Mouse (Mus musculus): ENCODE results near the gene Adar. TPM values are rescaled to one million over a fixed set of nuclear protein-coding genes. Genes with fewer than 3 reads are reported as not detected.
"Not testable (repeated sequence)": the region's sequence is repeated elsewhere in the genome, so short reads cannot be mapped to it uniquely, and the experiment has no call there.

The Adar gene
- polyA plus RNA-seq, 1 experiment from 2014 or later = 12.6 TPM

- no peaks in the 10 kb centered on the region for H3K4me1 ChIP-seq (replicated peaks; ENCODE audit: control insufficient read depth, insufficient read depth, low read length)
- no peaks in the 10 kb centered on the region for H3K27me3 ChIP-seq (replicated peaks; ENCODE audit: control insufficient read depth, insufficient read depth, low read length)
- WGBS = 71% methylated on average over 5 of the region's 5 CpGs
- no peak overlapping the region for H3K4me3 ChIP-seq (ENCODE audit: low read depth, low read length)
- ATAC-seq (replicated peaks; ENCODE audit: low FRiP score) = no peak
- no peak overlapping the region for H3K4me2 ChIP-seq
- no peaks in the 10 kb centered on the region for H3K36me3 ChIP-seq (ENCODE audit: control insufficient read depth, insufficient read depth, low read length)
- no peak for DNase-seq (ENCODE audit: low spot score)
- no peak overlapping the region for H3K9ac ChIP-seq (ENCODE audit: low read depth, low read length)
- H3K27ac ChIP-seq (ENCODE audit: low read depth, low read length) = no peak overlapping the region
- H3K9me3 ChIP-seq (ENCODE audit: control insufficient read depth, low read length) = no peaks in the 10 kb centered on the region
Measured at GRCm38 (mm10) chr3:89795746-89796145, 80.9 kb downstream of the Adar start.

DNA sequence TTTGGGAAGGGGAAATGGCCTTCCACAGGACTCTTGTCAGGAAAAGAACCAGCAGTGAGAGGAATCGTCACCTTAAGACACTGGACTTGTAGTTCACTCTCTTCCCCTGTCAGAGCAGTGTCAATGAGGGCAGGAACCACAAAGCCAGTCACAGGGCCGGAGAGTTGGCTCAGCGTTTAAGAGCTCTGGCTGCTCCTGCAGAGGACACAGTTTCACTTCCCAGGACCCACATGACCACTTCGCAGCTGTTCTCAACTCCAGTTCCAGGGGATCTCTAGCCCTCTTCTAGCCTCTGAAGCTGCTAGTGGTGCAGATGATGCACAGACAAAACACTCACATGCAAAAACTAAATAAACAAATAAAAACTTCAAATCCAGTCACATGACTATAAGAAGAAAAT is 81.5 kb downstream of the Adar start:
- H3K27me3 ChIP-seq (replicated peaks; ENCODE audit: control insufficient read depth, insufficient read depth, low read length) = no peaks in the 10 kb centered on the region
- H3K4me2 ChIP-seq = no peak overlapping the region
- no peak overlapping the region for H3K27ac ChIP-seq (ENCODE audit: low read depth, low read length)
- no peak overlapping the region for H3K4me3 ChIP-seq (ENCODE audit: low read depth, low read length)
- 26% methylated on average over 4 of the region's 4 CpGs for WGBS
- ATAC-seq (replicated peaks; ENCODE audit: low FRiP score) (no peak), DNase-seq (ENCODE audit: low spot score) (no peak)
- no peak overlapping the region for H3K9ac ChIP-seq (ENCODE audit: low read depth, low read length)
- H3K9me3 ChIP-seq (ENCODE audit: control insufficient read depth, low read length) = no peaks in the 10 kb centered on the region
- no peaks in the 10 kb centered on the region for H3K4me1 ChIP-seq (replicated peaks; ENCODE audit: control insufficient read depth, insufficient read depth, low read length)
- no peaks in the 10 kb centered on the region for H3K36me3 ChIP-seq (ENCODE audit: control insufficient read depth, insufficient read depth, low read length)

DNA sequence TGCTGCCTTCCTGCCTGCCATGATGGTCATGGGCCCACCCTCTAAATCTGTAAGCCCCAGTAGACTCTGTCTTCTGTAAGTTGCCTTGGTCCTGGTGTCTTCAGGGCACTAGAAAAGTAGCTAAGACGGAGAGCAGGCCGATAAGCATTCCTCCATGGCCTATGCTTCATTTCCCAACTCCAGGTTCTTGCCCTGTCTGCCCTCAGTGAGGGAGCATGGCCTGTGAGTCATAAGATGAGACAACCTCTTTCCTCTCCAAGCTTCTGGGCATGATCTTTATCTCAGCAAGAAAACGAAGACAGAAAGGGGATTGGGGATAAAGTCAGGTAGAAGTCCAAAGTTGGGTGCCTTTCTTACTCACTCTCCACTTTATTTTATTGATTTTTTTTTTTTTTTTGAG is 83.7 kb downstream of the Adar start:
- Histone ChIP-seq H3K4me2 (no peak overlapping the region), H3K27ac (ENCODE audit: low read depth, low read length) (no peak overlapping the region), H3K9ac (ENCODE audit: low read depth, low read length) (no peak overlapping the region), H3K4me3 (ENCODE audit: low read depth, low read length) (no peak overlapping the region), H3K9me3 (ENCODE audit: control insufficient read depth, low read length) (no peaks in the 10 kb centered on the region), H3K27me3 (replicated peaks; ENCODE audit: control insufficient read depth, insufficient read depth, low read length) (no peaks in the 10 kb centered on the region), H3K4me1 (replicated peaks; ENCODE audit: control insufficient read depth, insufficient read depth, low read length) (no peaks in the 10 kb centered on the region), H3K36me3 (ENCODE audit: control insufficient read depth, insufficient read depth, low read length) (no peaks in the 10 kb centered on the region)
- DNase-seq (ENCODE audit: low spot score) (no peak), ATAC-seq (replicated peaks; ENCODE audit: low FRiP score) (no peak)
- WGBS = 77% methylated on average over 3 of the region's 3 CpGs

- H3K9me3 ChIP-seq (ENCODE audit: control insufficient read depth, low read length) = no peaks in the 10 kb centered on the region
- no peak overlapping the region for H3K4me3 ChIP-seq (ENCODE audit: low read depth, low read length)
- no peaks in the 10 kb centered on the region for H3K27me3 ChIP-seq (replicated peaks; ENCODE audit: control insufficient read depth, insufficient read depth, low read length)
- WGBS = 9% methylated on average over 13 of the region's 13 CpGs
- no peaks in the 10 kb centered on the region for H3K4me1 ChIP-seq (replicated peaks; ENCODE audit: control insufficient read depth, insufficient read depth, low read length)
- ATAC-seq (replicated peaks; ENCODE audit: low FRiP score) (peak; percentile 49; the same call in 1 of the 2 replicates), DNase-seq (ENCODE audit: low spot score) (no peak)
- peak overlapping the region; percentile 49 for H3K4me2 ChIP-seq
- no peaks in the 10 kb centered on the region for H3K36me3 ChIP-seq (ENCODE audit: control insufficient read depth, insufficient read depth, low read length)
- H3K27ac ChIP-seq (ENCODE audit: low read depth, low read length) = no peak overlapping the region
- H3K9ac ChIP-seq (ENCODE audit: low read depth, low read length) = 0 out of 2 replicates have a peak overlapping the region, but pooled peaks have one; percentile 31
Measured at GRCm38 (mm10) chr3:89799476-89799875, 84.7 kb downstream of the Adar start.

DNA sequence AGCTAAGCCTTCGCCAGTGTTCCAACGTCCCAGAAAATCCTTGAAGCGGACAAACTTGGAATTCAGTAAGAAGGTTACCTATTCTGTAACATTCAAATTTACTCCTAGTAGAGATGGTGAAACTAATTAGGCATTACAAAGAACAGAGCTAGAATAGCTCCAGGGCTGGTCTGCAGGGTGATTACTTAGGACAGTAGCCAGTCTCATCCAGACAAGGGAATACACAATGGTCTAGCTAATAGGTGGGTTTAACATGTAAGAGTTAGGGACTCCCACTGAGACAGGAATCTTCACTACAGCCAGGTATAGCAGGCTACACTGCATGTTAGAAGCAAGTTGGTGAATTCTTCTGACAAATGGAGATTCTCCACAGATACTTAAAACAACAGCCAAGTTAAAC is 85.3 kb downstream of the Adar start:
- H3K9me3 ChIP-seq (ENCODE audit: control insufficient read depth, low read length); H3K4me2 ChIP-seq; ATAC-seq (replicated peaks; ENCODE audit: low FRiP score); H3K36me3 ChIP-seq (ENCODE audit: control insufficient read depth, insufficient read depth, low read length); DNase-seq (ENCODE audit: low spot score); H3K4me3 ChIP-seq (ENCODE audit: low read depth, low read length); H3K9ac ChIP-seq (ENCODE audit: low read depth, low read length); H3K4me1 ChIP-seq (replicated peaks; ENCODE audit: control insufficient read depth, insufficient read depth, low read length); H3K27me3 ChIP-seq (replicated peaks; ENCODE audit: control insufficient read depth, insufficient read depth, low read length); H3K27ac ChIP-seq (ENCODE audit: low read depth, low read length): not testable (repeated sequence)
- 54% methylated on average over 3 of the region's 3 CpGs for WGBS

DNA sequence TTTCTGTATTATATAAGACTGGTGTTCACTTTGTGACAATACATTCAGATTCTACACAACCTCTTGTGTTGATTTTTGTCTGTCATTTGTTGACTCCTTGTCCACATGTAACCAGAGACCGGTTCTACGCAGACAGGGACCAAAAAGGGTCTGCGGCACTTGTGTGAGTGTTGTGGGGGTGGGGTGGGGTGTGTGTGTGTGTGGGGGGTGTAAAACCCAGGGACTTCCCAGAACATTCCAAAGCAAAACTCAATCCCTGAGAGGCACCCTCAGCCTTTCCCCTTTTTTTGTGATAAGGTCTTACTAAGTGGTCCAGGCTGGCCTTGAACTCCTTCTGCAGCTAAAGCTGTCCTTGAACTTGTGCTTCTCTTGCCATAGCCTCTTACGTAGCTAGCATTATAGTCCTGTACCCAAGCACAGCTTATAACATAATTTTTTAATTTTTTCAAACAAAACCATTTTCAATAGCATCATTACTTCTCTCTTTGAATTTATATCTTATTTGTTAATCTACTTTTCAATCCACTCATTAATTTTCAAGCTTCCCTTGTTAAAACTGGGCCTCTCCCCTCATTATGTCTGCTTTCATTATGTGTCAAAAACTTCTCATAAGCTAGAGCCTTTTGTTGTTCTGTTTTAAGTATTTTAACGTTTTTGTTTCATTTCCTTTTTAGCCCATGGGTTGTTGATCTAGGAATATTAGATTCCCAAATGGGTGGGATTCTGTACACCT is 86.1 kb downstream of the Adar start:
- Histone ChIP-seq H3K4me3 (ENCODE audit: low read depth, low read length) (no peak overlapping the region), H3K27ac (ENCODE audit: low read depth, low read length) (no peak overlapping the region), H3K4me2 (no peak overlapping the region), H3K9me3 (ENCODE audit: control insufficient read depth, low read length) (no peaks in the 10 kb centered on the region), H3K27me3 (replicated peaks; ENCODE audit: control insufficient read depth, insufficient read depth, low read length) (no peaks in the 10 kb centered on the region), H3K4me1 (replicated peaks; ENCODE audit: control insufficient read depth, insufficient read depth, low read length) (no peaks in the 10 kb centered on the region), H3K9ac (ENCODE audit: low read depth, low read length) (no peak overlapping the region), H3K36me3 (ENCODE audit: control insufficient read depth, insufficient read depth, low read length) (no peaks in the 10 kb centered on the region)
- no peak for ATAC-seq (replicated peaks; ENCODE audit: low FRiP score)
- DNase-seq (ENCODE audit: low spot score) = no peak
- WGBS = 64% methylated on average over 5 of the region's 5 CpGs

GRCm38 (mm10) chr3:89801507-89801847 is 86.7 kb downstream of the Adar start:
- ATAC-seq (replicated peaks; ENCODE audit: low FRiP score) (no peak), DNase-seq (ENCODE audit: low spot score) (no peak)
- 27% methylated on average over 3 of the region's 3 CpGs for WGBS
- Histone ChIP-seq H3K27me3 (replicated peaks; ENCODE audit: control insufficient read depth, insufficient read depth, low read length) (no peaks in the 10 kb centered on the region), H3K9me3 (ENCODE audit: control insufficient read depth, low read length) (no peaks in the 10 kb centered on the region), H3K4me1 (replicated peaks; ENCODE audit: control insufficient read depth, insufficient read depth, low read length) (no peaks in the 10 kb centered on the region), H3K4me3 (ENCODE audit: low read depth, low read length) (no peak overlapping the region), H3K4me2 (no peak overlapping the region), H3K36me3 (ENCODE audit: control insufficient read depth, insufficient read depth, low read length) (no peaks in the 10 kb centered on the region), H3K9ac (ENCODE audit: low read depth, low read length) (no peak overlapping the region), H3K27ac (ENCODE audit: low read depth, low read length) (no peak overlapping the region)

- WGBS = 80% methylated on average over 15 of the region's 15 CpGs
- DNase-seq (ENCODE audit: low spot score) (no peak), ATAC-seq (replicated peaks; ENCODE audit: low FRiP score) (no peak)
- no peak overlapping the region for H3K9ac ChIP-seq (ENCODE audit: low read depth, low read length)
- no peak overlapping the region for H3K4me3 ChIP-seq (ENCODE audit: low read depth, low read length)
- H3K4me1 ChIP-seq (replicated peaks; ENCODE audit: control insufficient read depth, insufficient read depth, low read length) = peaks cover 3% of the 10 kb centered on the region
- no peaks in the 10 kb centered on the region for H3K9me3 ChIP-seq (ENCODE audit: control insufficient read depth, low read length)
- H3K27me3 ChIP-seq (replicated peaks; ENCODE audit: control insufficient read depth, insufficient read depth, low read length) = no peaks in the 10 kb centered on the region
- no peak overlapping the region for H3K4me2 ChIP-seq
- H3K36me3 ChIP-seq (ENCODE audit: control insufficient read depth, insufficient read depth, low read length) = no peaks in the 10 kb centered on the region
- H3K27ac ChIP-seq (ENCODE audit: low read depth, low read length) = no peak overlapping the region
Measured at GRCm38 (mm10) chr3:89802876-89803275, 88.1 kb downstream of the Adar start.

Data from liver, embryonic 11.5 days (tissue).